Mouse (Mus musculus) lung, embryonic 16.5 days (tissue): ENCODE measurements around the gene Nup43. TPM values are rescaled to one million over a fixed set of nuclear protein-coding genes. Genes with fewer than 3 reads are reported as not detected.
A peak's percentile ranks its signal among the peaks of the same experiment; 100 is the strongest.

Source experiments
- ATAC-seq: fragments of 200-750 bp; cut with Nextera tagmentation; 2 replicates; pipeline ENCODE4 v1.8.0; 2017; ENCODE audit warnings: low read depth, mild to moderate bottlenecking, moderate library complexity
- H3K27ac ChIP-seq: fragments of 300-500 bp; sonication (generic); 2 replicates; pipeline ENCODE4 v1.5.1; 2014; ENCODE audit warnings: mild to moderate bottlenecking, control low read depth, low read length
- H3K27me3 ChIP-seq: fragments of 300-500 bp; sonication (generic); 2 replicates; pipeline ENCODE4 v1.6.1; 2014; ENCODE audit warnings: low read depth, low read length, mixed read lengths; ENCODE audit not compliant: control insufficient read depth, insufficient read depth
- H3K36me3 ChIP-seq: fragments of 300-500 bp; sonication (generic); 2 replicates; pipeline ENCODE4 v1.6.1; 2014; ENCODE audit warnings: low read length; ENCODE audit not compliant: control insufficient read depth, insufficient read depth
- H3K4me1 ChIP-seq: fragments of 300-500 bp; sonication (generic); replicated peaks from 2 replicates; pipeline ENCODE4 v1.6.1; 2014; ENCODE audit warnings: low read length, mixed read lengths; ENCODE audit not compliant: control insufficient read depth, insufficient read depth
- H3K4me2 ChIP-seq: fragments of 300-500 bp; sonication (generic); 2 replicates; pipeline ENCODE4 v1.6.1; 2014; ENCODE audit warnings: low read depth, low read length, control low read depth
- H3K4me3 ChIP-seq: fragments of 300-500 bp; sonication (generic); 2 replicates; pipeline ENCODE4 v1.5.1; 2014; ENCODE audit warnings: mild to moderate bottlenecking, low read length, control low read depth
- H3K9ac ChIP-seq: fragments of 300-500 bp; sonication (generic); 2 replicates; pipeline ENCODE4 v1.6.1; 2014; ENCODE audit warnings: low read length, control low read depth
- H3K9me3 ChIP-seq: fragments of 300-500 bp; sonication (generic); 2 replicates; pipeline ENCODE4 v1.6.1; 2016; ENCODE audit warnings: low read length; ENCODE audit not compliant: control insufficient read depth
- WGBS: fragments of 180-500 bp; shearing (Covaris S2); extraction: QIAGEN DNeasy Blood & Tissue Kit; methylation state at CpG from one replicate; pipeline ENCODE4 v1.1.7; 2014; 5-methylcytosine and 5-hydroxymethylcytosine counted together
- polyA plus RNA-seq: library from polyadenylated mRNA; unstranded; fragments of >200 nt; fragmentation: Nextera tagmentation; extraction: Ambion mirVana; gene quantifications from 2 replicates; pipeline ENCODE4 v1.2.1, GENCODE M21; 2015

The Nup43 gene
- polyA plus RNA-seq, 1 experiment from 2014 or later = 47.4 TPM

GRCm38 (mm10) chr10:7715056-7715455 is 47.8 kb downstream of the Nup43 start:
- Histone ChIP-seq H3K9ac (no peak overlapping the region), H3K9me3 (no peaks in the 10 kb centered on the region), H3K27ac (no peak overlapping the region), H3K4me2 (no peak overlapping the region), H3K4me3 (no peak overlapping the region), H3K4me1 (no peaks in the 10 kb centered on the region), H3K36me3 (peaks cover 19% of the 10 kb centered on the region), H3K27me3 (no peaks in the 10 kb centered on the region)
- ATAC-seq = no peak
- WGBS = 69% methylated on average over 7 of the region's 7 CpGs

DNA sequence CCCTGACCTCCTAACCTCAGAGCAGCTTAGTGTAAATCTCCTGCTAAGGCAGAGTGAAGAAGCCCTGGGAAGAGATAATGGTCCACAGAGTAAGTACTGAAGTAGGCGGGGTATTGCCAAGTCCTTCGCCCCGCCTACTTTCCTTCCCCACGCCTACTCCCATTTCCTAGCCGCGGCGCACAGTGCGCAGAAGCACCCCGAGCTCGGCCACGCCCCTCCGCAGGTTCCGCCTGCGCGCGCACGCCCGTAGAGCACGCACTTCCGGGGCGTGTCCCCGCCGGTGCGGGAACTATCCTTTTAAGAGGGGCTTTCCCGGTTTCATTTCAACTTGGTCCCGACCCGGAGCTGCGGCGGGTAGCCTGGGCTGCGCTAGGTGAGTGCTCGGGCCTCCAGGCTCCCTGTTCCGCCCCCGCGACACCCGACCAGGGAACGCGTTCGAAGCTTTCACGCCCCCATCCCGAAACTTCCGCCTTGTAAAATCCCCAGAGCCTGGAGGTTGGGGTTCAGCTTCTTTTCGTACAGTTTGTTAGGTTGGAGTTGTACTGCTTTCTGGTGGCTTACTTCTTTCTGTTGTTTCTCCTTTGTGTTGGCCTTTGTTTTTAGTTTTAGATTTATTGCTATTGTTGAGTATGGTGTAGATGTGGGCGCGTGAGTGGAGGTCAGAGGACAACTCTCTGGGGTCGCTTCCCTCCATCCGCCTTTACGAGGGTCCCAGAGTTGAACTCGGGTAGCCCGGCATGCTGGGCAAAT is 58.6 kb downstream of the Nup43 start, which contains the start of gene Katna1:
Katna1 (plus strand) TSS at position 250 of the 750 bp plus-strand sequence.
- H3K4me1 ChIP-seq = peaks cover 2% of the 10 kb centered on the region; the same call in 1 of the 2 replicates
- peak within 1 kb of the TSS; percentile 77 for H3K4me2 ChIP-seq
- ATAC-seq = peak; percentile 99
- no peaks in the 10 kb centered on the region for H3K27me3 ChIP-seq
- H3K36me3 ChIP-seq = no peaks in the 10 kb centered on the region
- H3K27ac ChIP-seq = peak within 1 kb of the TSS; percentile 31
- peak within 1 kb of the TSS; percentile 68 for H3K4me3 ChIP-seq
- no peaks in the 10 kb centered on the region for H3K9me3 ChIP-seq
- peak within 1 kb of the TSS; percentile 72 for H3K9ac ChIP-seq
- WGBS = under 1% methylated on average over 49 of the region's 49 CpGs

GRCm38 (mm10) chr10:7726501-7726812 is 59.2 kb downstream of the Nup43 start:
- Histone ChIP-seq H3K27ac (no peak overlapping the region; the same call in 1 of the 2 replicates), H3K9me3 (no peaks in the 10 kb centered on the region), H3K9ac (peak overlapping the region; percentile 72), H3K4me1 (peaks cover 2% of the 10 kb centered on the region; the same call in 1 of the 2 replicates), H3K4me3 (peak overlapping the region; percentile 68), H3K27me3 (no peaks in the 10 kb centered on the region), H3K36me3 (no peaks in the 10 kb centered on the region), H3K4me2 (peak overlapping the region; percentile 77)
- no peak for ATAC-seq
- WGBS = 0% methylated on average over 8 of the region's 8 CpGs

DNA sequence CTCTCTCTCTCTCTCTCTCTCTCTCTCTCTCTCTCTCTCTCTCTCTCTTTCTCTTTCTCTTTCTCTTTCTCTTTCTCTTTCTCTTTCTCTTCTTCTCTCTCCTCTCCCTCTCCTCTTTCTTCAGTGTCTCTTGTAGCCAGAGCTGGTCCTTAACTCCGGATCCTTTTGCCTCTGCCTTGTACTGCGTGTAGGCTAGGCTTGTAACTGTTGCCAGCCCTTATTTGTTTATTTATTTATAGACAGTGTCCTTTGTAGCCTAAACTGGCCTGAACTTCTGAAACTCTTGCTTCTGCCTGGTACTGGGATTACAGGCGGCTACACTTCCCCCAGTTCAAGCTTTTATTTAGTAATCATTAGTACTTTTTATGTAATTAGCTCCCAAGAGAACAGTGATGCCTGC is 59.7 kb downstream of the Nup43 start:
- Histone ChIP-seq H3K4me2 (peak overlapping the region; percentile 77), H3K4me3 (peak overlapping the region; percentile 68), H3K27ac (no peak overlapping the region), H3K4me1 (peaks cover 2% of the 10 kb centered on the region; the same call in 1 of the 2 replicates), H3K27me3 (no peaks in the 10 kb centered on the region), H3K9ac (peak overlapping the region; percentile 50; the same call in 1 of the 2 replicates), H3K9me3 (no peaks in the 10 kb centered on the region), H3K36me3 (no peaks in the 10 kb centered on the region)
- no peak for ATAC-seq
- WGBS = 15% methylated on average over 3 of the region's 3 CpGs

Other genes starting within 250 kb of the Nup43 start
- gene Ulbp1, start 193.9 kb upstream of the Nup43 start, polyA plus RNA-seq = 10.9 and 11.9 TPM in 2 replicates
- 2.8 and 2.9 TPM in 2 replicates for gene Lrp11, start 77.7 kb upstream of the Nup43 start, polyA plus RNA-seq
- gene Pcmt1, start 13.6 kb downstream of the Nup43 start, polyA plus RNA-seq = 122 and 126 TPM in 2 replicates
- 7.9 and 8.0 TPM in 2 replicates for gene Lats1, start 13.7 kb downstream of the Nup43 start, polyA plus RNA-seq
- 52.6 and 55.5 TPM in 2 replicates for gene Katna1, start 58.5 kb downstream of the Nup43 start, polyA plus RNA-seq
- 96.3 and 103 TPM in 2 replicates for gene Ginm1, start 125.3 kb downstream of the Nup43 start, polyA plus RNA-seq
- gene Ppil4, start 125.4 kb downstream of the Nup43 start, polyA plus RNA-seq = 37.6 and 38.8 TPM in 2 replicates
- gene Zc3h12d, start 165.0 kb downstream of the Nup43 start, polyA plus RNA-seq = 0.06 and 0.13 TPM in 2 replicates